Mouse (Mus musculus): Measurements from ENCODE around the gene Rab1a. TPM values are rescaled to one million over a fixed set of nuclear protein-coding genes. Genes with fewer than 3 reads are reported as not detected.

Rab1a gene
- polyA plus RNA-seq, 1 experiment from 2014 or later, result 229 TPM

GRCm38 (mm10) chr11:20239279-20239861, 38.1 kb downstream of the Rab1a start:
- Histone ChIP-seq H3K9me3 (no peaks in the 10 kb centered on the region), H3K36me3 (peaks cover 76% of the 10 kb centered on the region), H3K4me3 (replicated peaks) (no peak overlapping the region), H3K27me3 (no peaks in the 10 kb centered on the region), H3K4me2 (no peak overlapping the region), H3K27ac (no peak overlapping the region), H3K4me1 (replicated peaks) (peaks cover 18% of the 10 kb centered on the region), H3K9ac (replicated peaks) (no peak overlapping the region)
- no peak for ATAC-seq (ENCODE audit: insufficient number of reproducible peaks, insufficient read depth, low FRiP score, low TSS enrichment, low read depth)
- 96% methylated on average over 9 of the region's 9 CpGs for WGBS

DNA sequence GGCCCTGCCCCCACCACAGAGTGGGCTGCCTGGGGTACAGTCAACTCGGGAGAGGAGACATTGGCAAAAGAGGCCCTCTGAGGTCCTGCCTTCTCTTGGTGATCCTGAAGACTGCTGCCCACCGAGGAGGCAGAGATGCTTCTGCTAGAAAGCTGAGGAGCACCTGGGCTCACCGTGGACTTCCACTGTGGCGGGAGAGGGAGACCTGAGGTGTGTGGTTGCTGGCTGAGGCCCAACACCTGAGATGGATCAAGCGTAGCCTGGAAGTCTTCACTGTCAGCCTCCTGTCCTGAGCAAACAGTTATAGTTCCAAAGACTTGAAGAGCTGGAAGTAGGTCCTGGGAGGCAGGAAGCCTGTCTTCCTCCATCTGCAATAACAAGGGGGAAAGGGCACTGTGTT, 39.1 kb downstream of the Rab1a start:
- Histone ChIP-seq H3K27me3 (no peaks in the 10 kb centered on the region), H3K36me3 (peaks cover 72% of the 10 kb centered on the region), H3K4me2 (no peak overlapping the region), H3K4me3 (replicated peaks) (no peak overlapping the region), H3K4me1 (replicated peaks) (peaks cover 24% of the 10 kb centered on the region), H3K27ac (no peak overlapping the region), H3K9ac (replicated peaks) (no peak overlapping the region), H3K9me3 (no peaks in the 10 kb centered on the region)
- 89% methylated on average over 5 of the region's 5 CpGs for WGBS
- no peak for ATAC-seq (ENCODE audit: insufficient number of reproducible peaks, insufficient read depth, low FRiP score, low TSS enrichment, low read depth)

- no peak for ATAC-seq (ENCODE audit: insufficient number of reproducible peaks, insufficient read depth, low FRiP score, low TSS enrichment, low read depth)
- H3K4me2 ChIP-seq, result no peak overlapping the region
- no peaks in the 10 kb centered on the region for H3K27me3 ChIP-seq
- H3K9ac ChIP-seq (replicated peaks), result no peak overlapping the region
- WGBS, result 93% methylated on average over 7 of the region's 7 CpGs
- H3K4me1 ChIP-seq (replicated peaks), result peaks cover 29% of the 10 kb centered on the region
- H3K4me3 ChIP-seq (replicated peaks), result no peak overlapping the region
- no peak overlapping the region for H3K27ac ChIP-seq
- no peaks in the 10 kb centered on the region for H3K9me3 ChIP-seq
- peaks cover 65% of the 10 kb centered on the region for H3K36me3 ChIP-seq
These were observed 40.1 kb downstream of the Rab1a start for GRCm38 (mm10) chr11:20241311-20241710.

- H3K36me3 ChIP-seq, result peaks cover 65% of the 10 kb centered on the region
- ATAC-seq (ENCODE audit: insufficient number of reproducible peaks, insufficient read depth, low FRiP score, low TSS enrichment, low read depth), result no peak
- H3K4me2 ChIP-seq, result no peak overlapping the region
- no peaks in the 10 kb centered on the region for H3K9me3 ChIP-seq
- H3K27me3 ChIP-seq, result no peaks in the 10 kb centered on the region
- no peak overlapping the region for H3K4me3 ChIP-seq (replicated peaks)
- no peak overlapping the region for H3K9ac ChIP-seq (replicated peaks)
- peak overlapping the region; percentile 64; the same call in 1 of the 2 replicates for H3K27ac ChIP-seq
- peaks cover 41% of the 10 kb centered on the region for H3K4me1 ChIP-seq (replicated peaks)
- WGBS, result 74% methylated on average over 6 of the region's 6 CpGs
These were observed 41.3 kb downstream of the Rab1a start for GRCm38 (mm10) chr11:20242366-20243056.

- WGBS, result 14% methylated on average over 9 of the region's 9 CpGs
- Histone ChIP-seq H3K36me3 (peaks cover 60% of the 10 kb centered on the region), H3K4me3 (replicated peaks) (no peak overlapping the region), H3K27ac (peak overlapping the region; percentile 64), H3K4me1 (replicated peaks) (peaks cover 50% of the 10 kb centered on the region), H3K9me3 (no peaks in the 10 kb centered on the region), H3K4me2 (peak overlapping the region; percentile 6; the same call in 1 of the 2 replicates), H3K27me3 (no peaks in the 10 kb centered on the region), H3K9ac (replicated peaks) (no peak overlapping the region)
- ATAC-seq (ENCODE audit: insufficient number of reproducible peaks, insufficient read depth, low FRiP score, low TSS enrichment, low read depth), result peak; percentile 23; the same call in 1 of the 2 replicates
These were observed 42.1 kb downstream of the Rab1a start for GRCm38 (mm10) chr11:20243214-20243913.

DNA sequence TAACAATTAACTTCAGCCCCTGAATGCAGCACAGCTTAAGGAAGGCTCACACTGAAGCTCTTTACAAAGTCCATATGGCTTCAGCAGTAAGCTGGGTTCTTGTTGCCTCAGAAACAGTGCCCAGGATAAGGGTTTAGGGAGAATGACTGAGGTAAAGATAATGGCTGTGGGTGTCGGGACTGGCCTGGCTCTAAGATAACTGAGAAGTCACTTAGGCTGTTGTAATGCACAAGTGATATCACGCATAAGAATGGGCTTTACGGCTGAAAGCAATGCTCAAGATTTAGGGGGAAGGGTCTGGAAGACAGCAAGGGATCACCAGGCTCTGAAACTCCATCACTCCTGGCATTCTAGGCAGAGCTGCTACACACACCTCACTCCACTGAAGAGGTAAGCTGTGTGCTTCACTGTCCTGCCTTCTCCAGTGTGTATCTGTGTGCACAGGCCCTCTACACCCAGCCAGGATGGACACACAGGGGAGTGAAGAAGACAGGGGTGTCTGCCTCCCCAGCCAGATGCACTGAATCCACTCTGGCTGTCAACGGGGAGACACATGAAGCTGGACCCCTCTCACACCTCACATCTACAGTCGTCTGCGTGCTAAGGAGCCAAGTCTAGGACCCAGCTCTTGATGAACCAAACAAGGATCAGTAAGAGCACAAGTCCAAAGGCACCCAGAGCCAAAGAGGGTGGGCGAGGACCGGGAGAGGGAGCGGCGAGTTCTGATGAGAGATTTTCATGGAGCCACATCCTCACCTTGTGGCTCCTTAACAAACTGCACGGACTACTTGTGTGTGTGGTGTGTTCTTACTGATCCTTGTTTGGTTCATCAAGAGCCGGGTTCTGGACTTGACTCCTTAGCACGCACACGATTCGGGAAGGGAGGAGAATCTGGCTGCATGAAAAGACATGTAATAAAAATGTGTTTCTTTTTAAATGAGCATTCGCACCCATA, 43.4 kb downstream of the Rab1a start:
- H3K36me3 ChIP-seq, result peaks cover 47% of the 10 kb centered on the region
- H3K4me2 ChIP-seq, result no peak overlapping the region
- H3K4me3 ChIP-seq (replicated peaks), result no peak overlapping the region
- H3K9ac ChIP-seq (replicated peaks), result 0 out of 2 replicates have a peak overlapping the region, but pooled peaks have one; percentile 40
- ATAC-seq (ENCODE audit: insufficient number of reproducible peaks, insufficient read depth, low FRiP score, low TSS enrichment, low read depth), result no peak
- peak overlapping the region; percentile 64; the same call in 1 of the 2 replicates for H3K27ac ChIP-seq
- no peaks in the 10 kb centered on the region for H3K27me3 ChIP-seq
- peaks cover 52% of the 10 kb centered on the region for H3K4me1 ChIP-seq (replicated peaks)
- WGBS, result 82% methylated on average over 16 of the region's 16 CpGs
- H3K9me3 ChIP-seq, result no peaks in the 10 kb centered on the region

- peaks cover 40% of the 10 kb centered on the region for H3K36me3 ChIP-seq
- no peak for ATAC-seq (ENCODE audit: insufficient number of reproducible peaks, insufficient read depth, low FRiP score, low TSS enrichment, low read depth)
- H3K9me3 ChIP-seq, result no peaks in the 10 kb centered on the region
- H3K4me3 ChIP-seq (replicated peaks), result no peak overlapping the region
- no peak overlapping the region for H3K27ac ChIP-seq
- H3K9ac ChIP-seq (replicated peaks), result no peak overlapping the region
- H3K27me3 ChIP-seq, result no peaks in the 10 kb centered on the region
- WGBS, result 87% methylated on average over 6 of the region's 6 CpGs
- no peak overlapping the region for H3K4me2 ChIP-seq
- H3K4me1 ChIP-seq (replicated peaks), result peaks cover 56% of the 10 kb centered on the region
These were observed 44.1 kb downstream of the Rab1a start for GRCm38 (mm10) chr11:20245316-20245715.

- WGBS, result 85% methylated on average over 1 of the region's 1 CpGs
- peaks cover 59% of the 10 kb centered on the region for H3K4me1 ChIP-seq (replicated peaks)
- H3K4me3 ChIP-seq (replicated peaks), result no peak overlapping the region
These were observed 45.4 kb downstream of the Rab1a start for GRCm38 (mm10) chr11:20246616-20247015.

GRCm38 (mm10) chr11:20247146-20247855, 46.1 kb downstream of the Rab1a start:
- H3K9ac ChIP-seq (replicated peaks), result no peak overlapping the region
- no peaks in the 10 kb centered on the region for H3K9me3 ChIP-seq
- peaks cover 23% of the 10 kb centered on the region for H3K36me3 ChIP-seq
- 86% methylated on average over 8 of the region's 8 CpGs for WGBS
- no peaks in the 10 kb centered on the region for H3K27me3 ChIP-seq
- H3K4me2 ChIP-seq, result peak overlapping the region; percentile 84
- H3K27ac ChIP-seq, result no peak overlapping the region
- no peak for ATAC-seq (ENCODE audit: insufficient number of reproducible peaks, insufficient read depth, low FRiP score, low TSS enrichment, low read depth)
- peaks cover 59% of the 10 kb centered on the region for H3K4me1 ChIP-seq (replicated peaks)
- H3K4me3 ChIP-seq (replicated peaks), result 0 out of 2 replicates have a peak overlapping the region, but pooled peaks have one; percentile 5

More at GRCm38 (mm10) chr11:20246616-20247015, 45.4 kb downstream of the Rab1a start:
- Histone ChIP-seq H3K27me3 (no peaks in the 10 kb centered on the region), H3K27ac (no peak overlapping the region), H3K36me3 (peaks cover 27% of the 10 kb centered on the region), H3K4me2 (no peak overlapping the region), H3K9me3 (no peaks in the 10 kb centered on the region), H3K9ac (replicated peaks) (no peak overlapping the region)
- ATAC-seq (ENCODE audit: insufficient number of reproducible peaks, insufficient read depth, low FRiP score, low TSS enrichment, low read depth), result no peak

DNA sequence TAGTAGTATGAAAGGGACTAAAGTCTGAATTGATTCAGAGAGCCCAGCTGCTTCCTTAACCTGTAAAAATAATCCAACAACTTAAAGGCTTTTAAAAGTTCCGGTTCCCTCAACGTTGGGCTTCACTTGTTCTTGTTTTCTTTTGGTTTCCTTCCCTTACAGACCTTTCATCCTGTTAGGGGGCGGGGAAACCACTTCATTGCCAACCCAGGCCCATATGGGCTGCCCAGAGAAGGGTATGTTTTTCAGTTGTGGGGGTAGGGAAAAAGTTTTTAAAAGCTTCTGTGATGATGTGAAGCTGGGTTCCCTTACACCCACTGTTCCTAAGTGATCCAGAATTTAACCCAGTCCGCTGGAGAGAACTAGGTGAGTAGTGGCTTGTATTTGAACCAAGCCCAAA, 47.0 kb downstream of the Rab1a start:
- ATAC-seq (ENCODE audit: insufficient number of reproducible peaks, insufficient read depth, low FRiP score, low TSS enrichment, low read depth), result no peak

More for the DNA sequence above, 47.0 kb downstream of the Rab1a start:
- H3K4me2 ChIP-seq, result peak overlapping the region; percentile 84
- H3K4me1 ChIP-seq (replicated peaks), result peaks cover 52% of the 10 kb centered on the region
- H3K27me3 ChIP-seq, result no peaks in the 10 kb centered on the region
- peak overlapping the region; percentile 92; the same call in 1 of the 2 replicates for H3K27ac ChIP-seq
- H3K9me3 ChIP-seq, result peaks cover under 1% of the 10 kb centered on the region; the same call in 1 of the 2 replicates
- H3K4me3 ChIP-seq (replicated peaks), result peak overlapping the region; percentile 90
- peak overlapping the region; percentile 94 for H3K9ac ChIP-seq (replicated peaks)
- H3K36me3 ChIP-seq, result peaks cover 23% of the 10 kb centered on the region
- 6% methylated on average over 4 of the region's 4 CpGs for WGBS

Data from limb, embryonic 12.5 days (tissue).